Mouse (Mus musculus): ENCODE results near the gene Myo1g. TPM values are rescaled to one million over a fixed set of nuclear protein-coding genes. Genes with fewer than 3 reads are reported as not detected.

Myo1g gene
- under 1 TPM; 0.43 to 0.57 TPM for total RNA-seq (2021)
- long read RNA-seq, partial matches to known transcripts, result 0 of 1 reads
- long read RNA-seq, other reads (novel, unspliced or antisense), result 0 of 1 reads

DNA sequence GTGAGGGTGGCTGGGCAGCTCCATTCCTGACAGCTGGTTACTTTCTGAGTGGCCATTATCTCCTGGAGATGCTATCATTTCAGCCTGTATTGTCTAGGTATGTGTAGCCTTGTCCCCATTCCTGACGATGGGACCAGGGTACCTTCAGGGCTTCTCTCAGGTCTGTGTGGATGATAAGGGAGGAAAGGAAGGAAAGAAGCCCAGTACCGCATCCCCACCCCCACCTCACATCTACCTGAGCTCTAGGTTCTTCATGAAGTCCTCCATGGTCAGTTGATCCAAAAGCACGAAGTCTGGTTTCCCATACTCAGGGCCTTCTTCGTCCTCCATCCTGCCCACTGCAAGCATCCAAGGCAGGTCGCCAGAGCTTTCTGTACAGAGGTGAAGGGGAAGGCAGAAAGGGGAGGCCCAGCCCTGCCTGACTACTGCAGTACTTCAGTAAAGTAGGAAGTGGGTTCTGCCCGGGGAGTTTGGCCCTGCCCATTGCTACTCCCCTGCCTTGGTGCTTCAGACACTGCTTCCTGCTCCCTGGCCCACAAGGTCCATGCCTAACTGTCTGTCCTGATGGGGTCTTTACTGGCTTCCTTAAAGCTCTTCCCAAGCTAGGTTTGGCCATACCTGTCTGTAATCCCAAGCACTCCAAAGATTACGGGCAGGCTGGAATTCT lies at the start of gene Myo1g:
Gene Myo1g (minus strand): TSS at position 459 of the 667 bp plus-strand sequence.
- DNase-seq (ENCODE audit: low spot score in 2 of 2), result no peak

DNA sequence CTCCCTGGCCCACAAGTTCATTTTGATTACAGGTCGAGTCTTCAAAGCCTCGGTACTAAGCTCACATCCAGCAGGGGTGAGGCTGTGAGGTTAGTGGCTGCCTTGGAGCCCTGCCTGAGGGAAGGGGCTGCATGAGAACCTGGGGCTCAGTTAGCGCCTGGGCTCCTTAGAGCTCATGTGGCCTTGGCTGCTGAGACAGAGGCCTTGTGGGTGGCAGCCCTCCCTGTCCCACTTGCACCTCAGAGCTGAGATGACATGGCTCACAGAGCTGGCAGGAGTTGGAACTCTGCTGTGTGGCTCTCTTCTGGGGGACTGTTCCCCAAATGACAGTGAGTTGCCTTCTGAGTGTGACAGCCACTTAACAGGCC lies 48.6 kb upstream of the Myo1g start:
- DNase-seq (ENCODE audit: low spot score in 2 of 2), result peak in 1 of 2 experiments; percentile 21

DNA sequence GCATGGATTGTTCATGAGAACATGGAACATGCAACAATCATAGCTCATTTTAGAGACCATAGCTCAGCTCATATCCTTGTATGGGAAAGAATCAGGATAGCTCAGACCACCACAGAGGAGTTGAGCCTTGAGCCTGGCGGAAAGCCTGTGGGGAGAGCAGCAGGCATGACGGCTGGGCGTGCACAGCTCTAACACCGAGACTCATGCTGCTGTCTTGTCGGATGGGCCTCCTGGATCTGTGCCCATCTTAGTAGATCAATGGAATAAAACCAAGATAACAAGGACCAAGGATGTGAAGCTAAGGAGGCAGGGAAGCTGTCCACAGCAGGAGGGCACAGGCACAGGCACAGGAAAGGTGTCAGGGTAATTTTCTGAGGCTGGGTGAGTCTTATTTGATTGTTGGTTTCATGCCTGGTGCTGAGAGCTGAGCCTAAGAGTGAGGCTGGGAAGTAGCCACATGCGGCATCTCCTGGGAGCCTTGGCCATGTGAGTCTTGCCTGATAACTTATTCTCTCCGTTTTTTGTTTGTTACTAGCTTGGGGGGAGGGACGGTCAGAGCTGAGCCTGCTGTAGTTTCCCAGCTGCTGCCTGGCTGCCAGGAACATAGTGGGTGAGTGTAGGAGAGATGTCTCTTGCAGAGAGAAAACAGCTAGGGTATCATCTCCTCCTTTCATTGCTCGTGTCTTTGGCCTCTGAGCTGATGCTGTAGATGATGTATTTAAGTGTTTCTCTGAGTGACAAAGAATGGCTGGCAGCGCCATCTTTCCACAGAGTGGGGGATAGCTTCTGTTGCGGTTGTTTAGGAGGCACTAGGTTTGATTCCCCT lies 48.0 kb upstream of the Myo1g start:
- peak; percentile 50 to 74 for DNase-seq (ENCODE audit: low spot score in 2 of 2)

DNA sequence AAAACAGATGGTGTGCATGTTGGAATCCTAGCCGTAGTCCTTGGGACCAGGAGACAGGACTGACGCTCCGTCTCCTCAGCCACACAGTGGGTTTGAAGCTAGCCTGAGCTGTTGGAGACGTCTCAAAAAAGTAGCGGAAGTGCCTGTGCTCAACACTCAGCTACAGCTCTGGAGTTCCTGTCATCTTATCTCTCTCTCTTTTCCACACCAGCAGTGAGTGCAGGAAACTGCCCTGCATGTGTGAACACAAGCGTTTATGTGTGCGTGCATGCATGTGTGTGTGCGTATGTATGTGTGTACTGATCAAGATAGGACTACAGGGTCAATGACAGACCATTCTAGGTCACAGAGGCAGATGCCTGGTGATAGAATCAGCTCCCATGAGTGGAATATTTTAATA lies 47.2 kb upstream of the Myo1g start:
- DNase-seq (ENCODE audit: low spot score in 2 of 2), result no peak

GRCm38 (mm10) chr11:6566496-6566895 lies 45.7 kb upstream of the Myo1g start:
- DNase-seq (ENCODE audit: low spot score in 2 of 2), result no peak

DNA sequence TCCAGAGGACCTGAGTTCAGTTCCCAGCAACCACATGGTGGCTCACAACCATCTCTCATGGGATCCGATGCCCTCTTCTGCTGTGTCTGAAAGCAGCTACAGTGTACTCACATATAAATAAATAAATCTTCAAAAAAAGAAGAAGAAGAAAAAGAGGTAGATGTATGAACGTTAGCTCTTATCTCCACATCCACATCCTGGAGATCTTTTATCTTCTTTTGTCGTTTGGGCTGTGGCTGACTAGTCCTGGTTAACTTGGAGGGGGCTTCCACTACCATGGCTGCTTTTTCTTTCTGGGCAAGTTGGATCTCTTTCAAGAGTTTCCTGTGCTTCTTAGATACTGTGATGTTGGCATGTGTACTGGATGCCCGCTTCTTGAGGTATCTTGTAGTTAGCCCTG lies 42.4 kb upstream of the Myo1g start:
- no peak for DNase-seq (ENCODE audit: low spot score in 2 of 2)

GRCm38 (mm10) chr11:6562359-6562758 lies 41.6 kb upstream of the Myo1g start:
- DNase-seq (ENCODE audit: low spot score in 2 of 2), result no peak

GRCm38 (mm10) chr11:6561474-6561873 lies 40.7 kb upstream of the Myo1g start:
- DNase-seq (ENCODE audit: low spot score in 2 of 2), result no peak

GRCm38 (mm10) chr11:6560655-6561360 lies 40.0 kb upstream of the Myo1g start:
- DNase-seq (ENCODE audit: low spot score in 2 of 2), result no peak

DNA sequence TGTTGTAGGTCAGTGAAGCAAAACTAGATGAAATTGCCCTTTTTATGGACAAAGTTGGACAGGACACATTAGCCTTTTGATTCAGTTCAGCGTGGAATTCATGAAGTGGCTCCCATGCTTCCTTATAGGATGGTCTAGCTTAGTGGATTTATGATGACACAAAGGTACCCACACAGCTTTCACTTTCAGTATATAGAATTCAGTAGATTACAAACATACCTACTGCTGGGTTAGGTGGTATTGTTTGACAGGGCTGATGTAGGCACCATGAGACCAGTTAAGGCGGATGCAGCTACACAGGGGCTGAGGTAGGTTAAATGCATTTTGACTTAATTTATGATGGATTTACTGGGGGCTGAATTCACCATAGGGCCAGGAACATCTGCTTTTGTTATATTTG lies 39.2 kb upstream of the Myo1g start:
- no peak for DNase-seq (ENCODE audit: low spot score in 2 of 2)

GRCm38 (mm10) chr11:6558234-6558633 lies 37.5 kb upstream of the Myo1g start:
- DNase-seq (ENCODE audit: low spot score in 2 of 2), result no peak

DNA sequence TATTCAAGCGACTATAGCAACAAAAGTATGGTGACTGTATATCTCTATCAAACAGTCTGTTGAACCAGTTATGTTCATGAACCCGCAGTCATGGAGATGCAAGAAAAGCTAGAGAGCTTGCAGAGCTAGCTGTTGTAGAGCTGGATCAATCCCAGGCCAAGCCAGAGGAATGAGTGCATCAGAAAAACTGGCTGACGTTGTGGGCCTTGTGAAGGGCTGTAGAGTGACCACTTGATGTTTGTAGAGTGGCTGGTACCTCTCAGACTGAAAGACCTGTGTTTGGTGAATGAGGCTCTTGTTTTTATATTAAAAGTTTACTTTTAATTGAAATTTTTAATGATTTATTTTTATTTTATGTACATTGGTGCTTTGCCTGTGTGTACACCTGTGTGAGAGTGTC lies 29.4 kb upstream of the Myo1g start:
- DNase-seq (ENCODE audit: low spot score in 2 of 2), result no peak

DNA sequence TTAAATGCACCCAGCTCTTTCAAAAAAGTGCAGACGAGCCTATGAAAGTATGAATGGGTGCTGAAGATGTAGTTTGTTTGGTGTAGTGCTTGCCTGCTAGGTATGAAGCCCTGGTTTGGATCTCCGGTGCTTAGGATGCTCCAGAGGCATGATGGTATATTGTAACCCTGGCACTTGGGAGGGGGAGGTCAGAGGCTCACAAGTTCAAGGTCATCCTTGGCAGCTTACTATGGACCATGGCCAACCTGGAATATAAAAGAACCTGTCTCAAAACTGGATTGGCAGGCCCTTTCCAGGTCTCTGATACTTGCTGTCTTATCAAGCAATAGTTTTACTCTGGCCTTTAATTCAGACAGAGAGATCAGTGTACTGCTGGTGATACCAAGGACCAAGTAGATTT lies 29.0 kb upstream of the Myo1g start:
- DNase-seq (ENCODE audit: low spot score in 2 of 2), result no peak

DNA sequence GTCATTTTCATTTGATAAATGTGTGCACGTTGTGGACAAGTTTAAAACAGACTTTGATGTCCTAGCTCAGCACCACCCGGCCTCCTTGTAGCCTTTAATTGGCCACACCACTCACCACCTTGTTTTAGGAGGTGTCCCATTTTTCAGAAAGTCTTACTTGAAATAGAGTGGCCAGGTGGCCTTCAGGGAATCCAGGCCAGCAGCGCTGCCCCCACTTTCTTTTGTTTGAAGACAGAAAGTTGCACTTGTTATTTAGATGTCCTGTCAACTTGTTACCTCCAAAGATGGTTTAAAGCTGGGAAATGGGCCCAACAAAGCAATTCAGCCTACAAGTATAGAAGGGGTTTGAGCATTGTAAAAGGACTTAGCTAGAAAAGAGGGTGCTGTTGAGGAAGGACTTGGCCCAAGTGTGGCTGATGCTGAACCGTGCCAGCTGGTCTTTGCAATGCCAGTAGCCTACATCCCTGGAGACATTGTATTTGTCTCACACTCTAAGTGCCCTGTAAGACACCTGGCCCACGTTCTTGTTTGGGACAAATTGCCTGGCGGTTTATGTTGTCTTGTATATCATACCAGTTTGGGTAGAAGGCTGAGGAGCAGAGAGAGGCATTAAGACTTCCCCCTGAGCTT lies 27.0 kb upstream of the Myo1g start:
- DNase-seq (ENCODE audit: low spot score in 2 of 2), result no peak

- DNase-seq (ENCODE audit: low spot score in 2 of 2), result peak in 1 of 2 experiments; percentile 25
Observed at GRCm38 (mm10) chr11:6547037-6547680, 26.4 kb upstream of the Myo1g start.

- DNase-seq (ENCODE audit: low spot score in 2 of 2), result peak; percentile 88 to 97
Observed at GRCm38 (mm10) chr11:6546205-6547013, 25.6 kb upstream of the Myo1g start, which contains the start of gene Ccm2. Ccm2 (plus strand) TSS chr11:6546887.

DNA sequence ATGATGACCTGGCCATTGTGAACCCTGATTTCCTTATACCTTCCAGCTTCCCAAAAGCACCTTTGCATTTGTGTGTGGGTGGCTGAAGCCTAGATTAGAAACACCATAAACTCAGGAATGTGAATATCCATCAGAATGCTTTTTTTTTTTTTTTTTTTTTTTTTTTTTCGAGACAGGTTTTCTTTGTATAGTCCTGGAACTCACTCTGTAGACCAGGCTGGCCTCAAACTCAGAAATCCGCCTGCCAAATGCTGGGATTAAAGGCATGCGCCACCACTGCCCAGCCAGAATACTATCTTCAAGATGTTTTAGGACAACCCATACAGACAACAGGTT lies 25.1 kb upstream of the Myo1g start:
- no peak for DNase-seq (ENCODE audit: low spot score in 2 of 2)

- DNase-seq (ENCODE audit: low spot score in 2 of 2), result no peak
Observed at GRCm38 (mm10) chr11:6545186-6545856, 24.6 kb upstream of the Myo1g start.

- no peak for DNase-seq (ENCODE audit: low spot score in 2 of 2)
Observed at GRCm38 (mm10) chr11:6544683-6545082, 23.9 kb upstream of the Myo1g start.

DNA sequence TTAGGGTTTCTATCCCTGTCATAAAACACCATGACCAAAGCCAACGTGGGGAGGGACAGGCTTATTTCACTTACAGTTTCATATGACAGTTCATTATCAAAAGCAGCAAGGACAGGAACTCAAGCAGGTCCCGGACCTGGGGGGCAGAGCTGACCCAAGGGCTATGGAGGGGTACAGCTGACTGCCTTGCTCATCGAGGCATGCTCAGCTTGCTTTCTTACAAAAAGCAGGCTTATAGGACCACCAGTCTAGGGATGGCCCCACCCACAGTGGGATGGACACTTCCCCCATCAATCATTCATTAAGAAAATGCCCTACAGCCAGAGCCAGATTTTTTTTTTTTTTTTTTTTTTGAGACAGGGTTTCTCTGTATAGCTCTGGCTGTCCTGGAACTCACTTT lies 10.0 kb upstream of the Myo1g start:
- no peak for DNase-seq (ENCODE audit: low spot score in 2 of 2)

Measured in layer of hippocampus, adult 18-20 months (tissue).